Mouse (Mus musculus) kidney, adult 2 months (tissue): ENCODE results near the gene Nup93. TPM values are rescaled to one million over a fixed set of nuclear protein-coding genes. Genes with fewer than 3 reads are reported as not detected.

ENCODE experiments used
- DNase-seq: peaks from one replicate; pipeline ENCODE4 v3.0.0; 2021
- H3K27ac ChIP-seq: fragments of 200-500 bp; 2 replicates; pipeline ENCODE4 v1.5.1; 2012; ENCODE audit warnings: low read depth, low read length, control low read depth, inconsistent platforms; ENCODE audit not compliant: insufficient read depth
- H3K27me3 ChIP-seq: fragments of 200-500 bp; replicated peaks from 2 replicates; pipeline ENCODE4 v1.6.1; 2012; ENCODE audit warnings: mild to moderate bottlenecking, moderate library complexity, low read length, inconsistent platforms; ENCODE audit not compliant: control insufficient read depth, insufficient read depth
- H3K36me3 ChIP-seq: fragments of 200-500 bp; 2 replicates; pipeline ENCODE4 v1.6.1; 2012; ENCODE audit warnings: mild to moderate bottlenecking, moderate library complexity, low read length, inconsistent platforms; ENCODE audit not compliant: control insufficient read depth, insufficient read depth
- H3K4me1 ChIP-seq: fragments of 200-500 bp; 2 replicates; pipeline ENCODE4 v1.6.1; 2011; ENCODE audit warnings: low read length; ENCODE audit not compliant: control insufficient read depth, insufficient read depth
- H3K4me3 ChIP-seq: fragments of 200-500 bp; 2 replicates; pipeline ENCODE4 v1.5.1; 2011; ENCODE audit warnings: mild to moderate bottlenecking, low read depth, low read length, control low read depth; ENCODE audit not compliant: insufficient read depth
- CTCF ChIP-seq: fragments of 200-500 bp; conservative IDR thresholded peaks from 2 replicates; pipeline ENCODE4 v1.5.1; 2011; ENCODE audit warnings: low read depth, mild to moderate bottlenecking, control low read depth, low read length, moderate library complexity, mixed read lengths; ENCODE audit not compliant: insufficient read depth, insufficient read length
- POLR2A ChIP-seq: fragments of 200-500 bp; IDR thresholded peaks from one replicate; pipeline ENCODE4 v1.6.1; 2011; ENCODE audit warnings: low read depth, low read length, control low read depth
- WGBS: fragments of 180-500 bp; shearing (Covaris S2); methylation state at CpG from one replicate; pipeline ENCODE4 v1.1.7; 2018; 5-methylcytosine and 5-hydroxymethylcytosine counted together
- polyA plus RNA-seq: library from polyadenylated mRNA; depleted of rRNA; stranded (reverse); fragments of >200 nt; gene quantifications from 2 replicates; pipeline ENCODE4 v1.2.3, GENCODE M21; 2012

Gene Nup93
- polyA plus RNA-seq, 1 experiment: 11.9 TPM

DNA sequence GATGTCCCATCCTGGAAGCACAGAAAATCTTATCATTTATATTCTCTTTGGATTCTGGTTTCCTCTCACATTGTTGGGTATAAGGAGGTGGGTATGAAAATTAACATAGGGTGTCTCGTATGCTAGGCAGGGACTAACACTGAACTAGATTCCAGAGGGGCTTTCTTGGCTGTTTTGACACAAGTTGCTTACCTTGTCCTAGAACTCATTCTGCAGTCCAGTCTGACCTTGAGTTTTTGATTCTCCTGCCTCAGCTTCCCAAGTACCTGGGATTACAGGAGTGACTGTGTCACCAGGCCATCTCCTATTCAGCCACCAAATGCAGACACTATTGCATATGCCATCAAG is 33.8 kb upstream of the Nup93 start:
- no peaks in the 10 kb centered on the region for H3K36me3 ChIP-seq
- no peaks in the 10 kb centered on the region for H3K27me3 ChIP-seq
- peaks cover 4% of the 10 kb centered on the region; the same call in 1 of the 2 replicates for H3K4me1 ChIP-seq
- 94% methylated on average over 1 of the region's 1 CpGs for WGBS
- DNase-seq: no peak
- TF ChIP-seq CTCF (no peak), POLR2A (no peak)
- peak overlapping the region; percentile 70 for H3K4me3 ChIP-seq
- no peak overlapping the region; the same call in 1 of the 2 replicates for H3K27ac ChIP-seq

DNA sequence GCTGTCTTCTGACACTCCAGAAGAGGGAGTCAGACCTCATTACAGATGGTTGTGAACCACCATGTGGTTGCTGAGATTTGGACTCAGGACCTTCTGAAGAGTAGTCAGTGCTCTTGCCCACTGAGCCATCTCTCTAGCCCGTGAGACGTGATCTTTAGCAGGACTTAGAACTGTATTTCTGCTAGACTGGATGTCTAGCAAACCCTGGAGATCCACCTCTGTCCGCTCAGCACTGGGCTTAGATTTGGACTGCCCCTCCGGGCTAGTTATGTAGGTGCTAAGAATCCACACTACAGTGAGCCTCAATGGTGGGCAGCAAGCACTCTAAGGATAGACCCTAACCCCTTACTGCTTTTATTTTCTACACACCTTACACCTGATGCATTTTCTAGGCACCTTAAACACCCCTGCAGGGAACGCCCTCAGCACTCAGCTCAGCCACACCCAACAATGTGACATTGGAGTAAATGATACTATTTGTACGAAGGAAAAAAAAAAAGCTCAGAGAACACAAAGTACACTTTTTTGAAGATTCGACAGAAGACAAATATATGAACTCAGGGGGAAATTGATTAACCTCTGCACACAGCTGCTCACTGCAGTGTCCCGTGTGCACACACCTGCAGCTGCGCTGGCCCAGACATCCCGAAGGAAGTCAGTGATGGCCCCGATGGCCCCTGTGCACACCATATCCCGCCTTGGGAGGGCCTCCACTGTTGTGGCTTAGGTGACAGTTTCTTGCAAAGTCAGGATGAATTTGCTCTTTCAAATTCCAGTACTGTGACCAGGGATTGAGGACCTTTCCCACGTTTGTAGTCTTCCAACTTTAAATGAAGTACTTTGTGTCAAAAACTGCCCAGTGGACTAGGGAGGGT is 32.1 kb upstream of the Nup93 start:
- TF ChIP-seq POLR2A (no peak), CTCF (no peak)
- no peaks in the 10 kb centered on the region for H3K27me3 ChIP-seq
- no peak overlapping the region for H3K4me3 ChIP-seq
- no peaks in the 10 kb centered on the region for H3K36me3 ChIP-seq
- H3K4me1 ChIP-seq: peaks cover 4% of the 10 kb centered on the region; the same call in 1 of the 2 replicates
- peak overlapping the region; percentile 84 for H3K27ac ChIP-seq
- 54% methylated on average over 13 of the region's 13 CpGs for WGBS
- DNase-seq: no peak

DNA sequence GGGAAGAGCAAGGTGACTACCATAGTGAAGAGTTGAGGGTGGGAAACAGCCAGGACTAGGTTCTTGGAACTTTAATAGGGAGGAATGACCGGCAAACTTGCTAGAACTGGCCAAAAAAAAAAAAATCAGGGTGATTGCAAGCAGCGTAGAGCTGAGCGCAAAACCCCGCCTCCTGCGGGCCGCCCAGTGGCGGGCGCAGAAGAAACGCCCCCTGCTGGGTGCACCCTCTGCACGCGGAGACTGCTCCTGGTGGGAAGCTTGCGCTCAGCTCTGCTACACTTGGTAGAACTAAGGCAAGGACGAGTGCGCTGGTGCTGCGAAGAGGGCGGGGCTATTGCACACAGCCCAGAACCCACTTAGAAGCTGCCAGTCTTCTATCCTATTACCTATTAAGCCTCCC is 31.2 kb upstream of the Nup93 start:
- Histone ChIP-seq H3K27me3 (no peaks in the 10 kb centered on the region), H3K36me3 (no peaks in the 10 kb centered on the region), H3K27ac (peak overlapping the region; percentile 84), H3K4me1 (peaks cover 4% of the 10 kb centered on the region; the same call in 1 of the 2 replicates), H3K4me3 (peak overlapping the region; percentile 43)
- WGBS: under 1% methylated on average over 16 of the region's 16 CpGs
- TF ChIP-seq POLR2A: no peak
- TF ChIP-seq CTCF: peak; percentile 67
- peak; percentile 88 for DNase-seq

DNA sequence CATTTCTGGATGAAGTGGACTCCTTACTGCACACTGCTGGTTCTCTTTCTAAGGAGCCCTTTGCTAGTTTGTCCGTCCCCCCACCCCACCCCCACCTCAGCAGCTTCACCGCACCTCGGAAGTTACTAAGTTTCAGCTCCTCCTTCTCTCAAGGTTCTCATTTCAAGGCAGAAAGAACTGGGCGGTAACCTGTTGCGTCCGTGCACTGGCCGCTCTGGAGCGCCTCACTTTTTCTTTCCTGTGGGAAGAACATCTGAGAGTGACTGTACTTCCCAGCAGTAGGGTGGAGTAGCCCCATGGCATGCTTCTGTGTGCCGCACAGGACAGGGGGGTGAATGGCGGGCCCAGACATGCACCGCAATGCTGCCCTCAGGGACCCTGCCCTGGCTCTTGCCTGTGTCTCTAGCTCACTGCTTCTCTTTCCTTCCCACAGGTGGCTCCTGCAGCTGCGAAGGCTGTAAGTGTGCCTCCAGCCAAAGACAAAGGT is 30.0 kb upstream of the Nup93 start:
- H3K27me3 ChIP-seq: no peaks in the 10 kb centered on the region
- H3K36me3 ChIP-seq: no peaks in the 10 kb centered on the region
- no peak for DNase-seq
- H3K27ac ChIP-seq: no peak overlapping the region
- no peak for TF ChIP-seq POLR2A
- no peak for TF ChIP-seq CTCF
- no peak overlapping the region for H3K4me3 ChIP-seq
- peaks cover 4% of the 10 kb centered on the region; the same call in 1 of the 2 replicates for H3K4me1 ChIP-seq
- 39% methylated on average over 12 of the region's 12 CpGs for WGBS

DNA sequence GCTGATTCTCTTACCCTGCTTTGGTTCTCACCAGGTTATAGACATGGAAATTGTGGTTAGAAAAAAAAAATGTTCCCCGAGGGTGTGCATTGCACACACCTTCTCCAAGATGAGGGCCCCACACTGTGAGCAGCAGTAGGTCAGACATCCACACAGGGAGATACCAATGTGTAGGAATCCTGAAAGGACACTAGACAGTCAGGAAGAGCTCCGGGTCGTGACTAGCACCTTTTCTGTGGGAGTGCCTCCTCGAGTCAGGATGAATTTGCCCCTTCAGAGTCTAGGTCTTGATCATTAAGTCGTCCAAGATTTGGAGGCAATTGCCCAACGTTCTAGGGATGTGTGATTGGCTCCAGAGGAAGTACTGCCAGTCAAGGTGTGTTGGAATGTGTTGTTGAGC is 28.6 kb upstream of the Nup93 start:
- 70% methylated on average over 6 of the region's 6 CpGs for WGBS

DNA sequence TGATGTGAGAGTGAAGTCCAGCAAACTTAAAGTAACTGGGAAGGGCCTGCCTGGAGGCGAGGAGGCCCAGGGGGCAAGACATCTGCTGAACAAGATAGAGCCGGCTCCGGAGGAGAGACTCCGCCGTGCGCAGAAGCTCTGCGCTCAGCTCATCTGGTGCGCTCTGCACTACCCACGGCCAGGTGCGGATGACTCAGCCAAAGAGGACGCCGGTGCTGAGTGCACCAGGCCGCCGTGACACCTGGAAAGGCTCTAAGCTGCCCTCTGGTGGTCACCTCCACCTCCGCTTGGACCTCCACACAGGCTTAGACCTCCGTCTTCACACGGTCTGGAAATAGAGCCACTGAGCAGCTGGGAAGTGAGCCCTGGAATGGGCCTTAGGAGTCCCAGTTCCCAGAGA is 27.8 kb upstream of the Nup93 start:
- H3K36me3 ChIP-seq: no peaks in the 10 kb centered on the region
- WGBS: 7% methylated on average over 17 of the region's 17 CpGs
- no peak overlapping the region for H3K4me3 ChIP-seq
- DNase-seq: peak; percentile 90
- no peaks in the 10 kb centered on the region; the same call in 1 of the 2 replicates for H3K4me1 ChIP-seq
- H3K27ac ChIP-seq: no peak overlapping the region
- TF ChIP-seq CTCF (peak; percentile 91), POLR2A (no peak)
- no peaks in the 10 kb centered on the region for H3K27me3 ChIP-seq

More for the DNA sequence above, 28.6 kb upstream of the Nup93 start:
- Histone ChIP-seq H3K36me3 (no peaks in the 10 kb centered on the region), H3K27me3 (no peaks in the 10 kb centered on the region), H3K4me1 (no peaks in the 10 kb centered on the region; the same call in 1 of the 2 replicates), H3K27ac (no peak overlapping the region), H3K4me3 (no peak overlapping the region)
- no peak for TF ChIP-seq CTCF
- no peak for TF ChIP-seq POLR2A
- no peak for DNase-seq

DNA sequence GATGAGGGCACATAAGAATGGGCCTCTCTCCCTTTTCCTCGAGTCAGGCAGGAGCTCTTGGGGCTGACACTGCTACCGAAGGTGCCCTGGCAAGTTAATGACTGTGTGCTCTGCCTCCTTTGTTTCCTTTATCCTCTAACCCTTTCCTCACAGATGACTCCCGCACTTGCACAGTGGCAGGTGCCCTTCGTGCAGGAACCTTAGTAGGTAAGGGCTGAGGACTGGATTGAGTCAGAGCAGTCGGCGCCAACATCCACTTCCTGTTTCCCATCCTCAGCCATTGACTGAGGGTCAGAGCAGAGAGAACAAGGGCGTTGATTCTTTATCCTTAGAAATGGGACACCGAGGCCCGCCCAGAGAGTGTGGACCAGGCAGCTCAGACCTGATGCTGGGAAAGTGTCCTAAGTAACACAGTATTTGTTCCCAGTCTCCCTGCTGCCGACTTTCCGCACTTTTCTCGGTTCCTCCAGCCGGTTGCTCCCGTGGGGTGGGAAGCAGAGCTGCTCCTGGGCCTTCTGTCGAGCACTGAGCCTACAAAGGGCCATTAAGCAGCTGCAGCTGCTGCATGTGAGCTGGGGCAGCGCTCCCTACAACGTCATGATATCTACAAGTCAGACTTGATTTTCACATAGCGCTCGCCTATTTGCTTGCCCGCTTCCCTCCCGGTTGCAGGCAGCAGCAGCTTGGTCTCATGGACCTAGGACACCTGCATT is 26.9 kb upstream of the Nup93 start:
- Histone ChIP-seq H3K4me3 (no peak overlapping the region), H3K27ac (no peak overlapping the region), H3K36me3 (no peaks in the 10 kb centered on the region), H3K27me3 (no peaks in the 10 kb centered on the region), H3K4me1 (no peaks in the 10 kb centered on the region; the same call in 1 of the 2 replicates)
- TF ChIP-seq CTCF: no peak
- TF ChIP-seq POLR2A: no peak
- DNase-seq: no peak
- 65% methylated on average over 21 of the region's 21 CpGs for WGBS
